Mouse (Mus musculus): ENCODE measurements around the gene Nutf2-ps1. TPM values are rescaled to one million over a fixed set of nuclear protein-coding genes. Genes with fewer than 3 reads are reported as not detected.

Nutf2-ps1 gene
- polyA plus RNA-seq, 1 experiment from 2014 or later, result 373 TPM

DNA sequence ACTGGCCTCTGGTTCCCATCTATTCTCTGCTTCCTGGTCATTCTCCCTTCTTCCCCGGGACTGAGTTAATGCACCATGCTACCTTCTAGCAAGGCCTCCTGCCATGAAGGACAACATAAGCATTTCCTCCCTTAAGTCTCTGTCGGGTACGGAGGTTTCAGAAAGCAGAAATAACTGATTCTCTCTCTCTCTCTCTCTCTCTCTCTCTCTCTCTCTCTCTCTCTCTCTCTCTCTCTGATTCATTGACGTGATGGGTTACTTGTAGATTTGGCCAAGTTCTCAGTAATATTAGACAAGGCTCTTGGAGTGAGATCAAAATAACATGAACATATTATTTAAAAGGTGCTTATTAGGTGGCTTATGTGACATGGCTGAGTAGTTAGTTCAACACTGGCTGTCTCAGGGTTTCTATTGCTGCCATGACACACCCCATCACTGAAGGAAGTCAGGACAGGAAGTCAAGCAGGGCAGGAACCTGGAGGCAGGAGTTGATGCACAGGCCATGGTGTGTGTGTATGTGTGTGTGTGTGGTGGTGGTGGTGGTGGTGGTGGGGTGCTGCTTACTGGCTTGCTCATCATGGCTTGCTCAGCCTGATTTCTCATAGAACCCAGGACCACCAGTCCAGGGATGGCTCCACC lies 43.8 kb downstream of the Nutf2-ps1 start:
- H3K27ac ChIP-seq, result no peak overlapping the region
- H3K36me3 ChIP-seq, result peaks cover 9% of the 10 kb centered on the region
- H3K27me3 ChIP-seq, result no peaks in the 10 kb centered on the region
- ATAC-seq (ENCODE audit: low FRiP score, low read depth), result no peak
- no peak overlapping the region for H3K4me3 ChIP-seq
- H3K4me1 ChIP-seq, result no peaks in the 10 kb centered on the region
- no peak overlapping the region for H3K9ac ChIP-seq
- WGBS, result 71% methylated on average over 4 of the region's 4 CpGs
- H3K9me3 ChIP-seq, result no peaks in the 10 kb centered on the region
- no peak overlapping the region for H3K4me2 ChIP-seq (replicated peaks)

- no peak overlapping the region for H3K4me2 ChIP-seq (replicated peaks)
- no peak overlapping the region for H3K4me3 ChIP-seq
- H3K36me3 ChIP-seq, result peaks cover 9% of the 10 kb centered on the region
- H3K4me1 ChIP-seq, result no peaks in the 10 kb centered on the region
- H3K9me3 ChIP-seq, result no peaks in the 10 kb centered on the region
- no peak overlapping the region for H3K9ac ChIP-seq
- H3K27me3 ChIP-seq, result no peaks in the 10 kb centered on the region
- no peak for ATAC-seq (ENCODE audit: low FRiP score, low read depth)
- no peak overlapping the region for H3K27ac ChIP-seq
- WGBS, result 28% methylated on average over 5 of the region's 5 CpGs
These were observed 45.3 kb downstream of the Nutf2-ps1 start for GRCm38 (mm10) chr19:53543602-53544001.

DNA sequence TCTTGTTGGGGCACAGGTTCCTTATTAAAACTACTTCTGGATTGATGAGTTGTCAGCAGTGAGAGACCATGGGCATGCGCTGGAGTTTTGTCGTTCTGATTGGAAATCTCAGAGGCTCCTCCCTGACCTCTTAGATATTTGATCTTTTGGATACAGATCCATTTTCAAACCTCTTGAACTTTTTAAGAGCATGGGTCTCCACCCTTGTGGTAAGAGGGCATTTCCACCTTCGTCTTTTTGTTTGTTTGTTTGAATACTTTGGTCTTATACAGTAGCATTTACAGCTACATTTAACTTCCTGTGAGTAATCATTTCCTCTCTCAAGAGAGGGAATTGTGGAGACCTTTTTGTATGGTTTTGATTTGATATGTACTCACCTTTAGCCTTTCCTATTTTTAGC lies 49.6 kb downstream of the Nutf2-ps1 start:
- Histone ChIP-seq H3K27me3 (no peaks in the 10 kb centered on the region), H3K27ac (no peak overlapping the region), H3K4me2 (replicated peaks) (no peak overlapping the region), H3K4me3 (no peak overlapping the region), H3K9ac (no peak overlapping the region), H3K36me3 (peaks cover 9% of the 10 kb centered on the region), H3K4me1 (no peaks in the 10 kb centered on the region), H3K9me3 (no peaks in the 10 kb centered on the region)
- WGBS, result 68% methylated on average over 3 of the region's 3 CpGs
- no peak for ATAC-seq (ENCODE audit: low FRiP score, low read depth)

DNA sequence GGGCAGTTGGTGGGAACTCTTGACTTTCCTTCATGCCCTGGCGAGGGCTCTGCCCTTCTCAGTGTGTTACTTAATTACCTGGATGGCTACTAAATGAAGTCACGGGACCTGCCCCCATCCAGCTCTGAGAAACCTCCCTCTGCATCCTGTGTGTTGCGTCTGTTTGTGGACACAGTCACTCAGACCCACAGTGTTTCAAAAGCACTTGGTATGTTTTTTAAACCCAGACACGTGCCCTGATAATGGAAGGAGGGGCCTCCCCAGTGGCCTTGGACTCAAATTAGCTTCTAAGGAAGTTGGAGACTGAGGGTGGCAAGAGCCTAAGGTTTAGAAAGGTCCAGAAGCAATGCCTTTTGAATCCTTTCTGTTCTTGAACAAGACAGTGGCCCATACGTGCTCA lies 50.1 kb downstream of the Nutf2-ps1 start:
- no peak overlapping the region for H3K4me2 ChIP-seq (replicated peaks)
- 65% methylated on average over 5 of the region's 5 CpGs for WGBS
- no peaks in the 10 kb centered on the region for H3K27me3 ChIP-seq
- H3K27ac ChIP-seq, result no peak overlapping the region
- no peak overlapping the region for H3K4me3 ChIP-seq
- H3K9me3 ChIP-seq, result no peaks in the 10 kb centered on the region
- no peaks in the 10 kb centered on the region for H3K4me1 ChIP-seq
- ATAC-seq (ENCODE audit: low FRiP score, low read depth), result no peak
- peaks cover 9% of the 10 kb centered on the region for H3K36me3 ChIP-seq
- no peak overlapping the region for H3K9ac ChIP-seq

Other genes starting within 250 kb of the Nutf2-ps1 start
- gene Gm10197, start 217.3 kb downstream of the Nutf2-ps1 start, polyA plus RNA-seq (2015; fragmentation: Nextera tagmentation; extraction: Ambion mirVana), result not detected in 2 replicates
- gene Smndc1, start 198.5 kb downstream of the Nutf2-ps1 start, polyA plus RNA-seq (2015; fragmentation: Nextera tagmentation; extraction: Ambion mirVana), result 41.0 and 44.8 TPM in 2 replicates
- gene Dusp5, start 60.0 kb downstream of the Nutf2-ps1 start, polyA plus RNA-seq (2015; fragmentation: Nextera tagmentation; extraction: Ambion mirVana), result 2.1 and 2.6 TPM in 2 replicates
- gene Smc3, start 11.3 kb upstream of the Nutf2-ps1 start, polyA plus RNA-seq (2015; fragmentation: Nextera tagmentation; extraction: Ambion mirVana), result 79.1 and 83.6 TPM in 2 replicates
- gene Rbm20, start 88.2 kb upstream of the Nutf2-ps1 start, polyA plus RNA-seq (2015; fragmentation: Nextera tagmentation; extraction: Ambion mirVana), result 3.7 and 5.1 TPM in 2 replicates